24 mouse cellular contexts compared by ENCODE assay signal in the genomic region with DNA sequence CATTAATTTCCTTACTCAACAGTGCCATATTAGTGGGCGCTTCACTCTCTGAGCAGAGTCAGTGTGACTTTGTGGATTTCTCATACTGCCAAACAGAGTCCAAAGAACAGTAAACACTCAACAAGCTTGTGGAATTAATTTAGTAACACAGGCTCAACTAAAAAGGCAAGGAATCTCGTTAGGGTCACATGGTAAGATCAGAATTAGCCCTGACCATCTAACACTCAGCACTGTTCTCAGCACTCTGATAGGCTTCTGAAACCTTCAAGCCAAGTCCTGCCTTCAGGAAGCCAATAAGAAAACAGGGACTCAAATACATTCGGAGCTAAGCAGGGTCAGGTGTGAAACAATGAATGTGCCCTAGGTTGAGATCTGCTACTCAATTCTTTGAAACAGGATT. TPM values are rescaled to one million over a fixed set of nuclear protein-coding genes. Genes with fewer than 3 reads are reported as not detected.
DNase-seq lines count a peak whose midpoint lies in the region; TF ChIP-seq lines count a peak whose summit lies in the region.
"Had no signal": no experiment of that assay in that cellular context is flagged by ENCODE, and none has a peak within 500 bp of the region (broad histone marks: within the 10 kb centered on the region; RNA-seq: fewer than 3 reads in every experiment).

No protein-coding gene starts in this region.

- intact Hi-C loops in heart, postnatal 36 days (cut with DNase I): no loop called here
- intact Hi-C loops in heart, postnatal 14 days (cut with DNase I): no loop called here

- H3K4me3 ChIP-seq in layer of hippocampus, adult 2 months: no peak overlapping the region
- H3K4me3 ChIP-seq: embryonic facial prominence, embryonic 15.5 days; erythroblast, embryonic 14.5 days; forebrain, embryonic 10.5 days; gastrocnemius, adult 2 months; hindbrain, embryonic 10.5 days; intestine, embryonic 15.5 days had no signal

- TF ChIP-seq CTCF in layer of hippocampus, adult 2 months (conservative IDR thresholded peaks at IDR 0.05): no peak

- no peak overlapping the region for H3K27ac ChIP-seq in layer of hippocampus, adult 2 months
- H3K27ac ChIP-seq: embryonic facial prominence, embryonic 15.5 days; forebrain, embryonic 10.5 days; hindbrain, embryonic 10.5 days; hindbrain, embryonic 14.5 days; intestine, embryonic 15.5 days had no signal

- DNase-seq in heart, adult 11 months: peak; percentile 96
- DNase-seq in heart, postnatal 36 days: no peak
- peak; percentile 59 to 69 for DNase-seq in heart, adult 9 months (ENCODE audit: low spot score in 2 of 2)
- DNase-seq in heart, postnatal 14 days: no peak
- DNase-seq in kidney, adult 9 months: peak; percentile 26
- no peak for DNase-seq in kidney, postnatal 14 days
- no peak for DNase-seq in layer of hippocampus, adult 2 months (ENCODE audit: low spot score in 2 of 2)
- DNase-seq: adrenal gland, adult 8-10 months; B cell, adult 2 months; cerebellum, adult 11 months; cerebellum, adult 8-10 months; cerebellum, postnatal 14 days; embryo, embryonic 11 days; gastrocnemius, adult 2 months; gastrocnemius, postnatal 25 days; kidney, adult 18-20 months had no signal

RNA-seq across cellular contexts. Expression of a gene that starts 10.3 kb away (rescaled TPM):
- total RNA-seq in heart, postnatal 36 days (2021): 100 to 1,000 TPM; 204 to 236 TPM
- total RNA-seq in heart, postnatal 14 days (2021): 100 to 1,000 TPM; 149 to 164 TPM
- 100 to 1,000 TPM; 212 to 222 TPM for total RNA-seq in layer of hippocampus, adult 2 months (2021)
- total RNA-seq: common myeloid progenitor, adult 5-6 weeks; granulocyte monocyte progenitor cell, adult 5-6 weeks had no signal

RNA-seq across cellular contexts. Expression of a gene that starts 42.5 kb away (rescaled TPM):
- total RNA-seq in heart, postnatal 36 days (2021): 10 to 100 TPM; 74.5 to 76.1 TPM
- 10 to 100 TPM; 65.7 TPM for total RNA-seq in heart, postnatal 14 days (2021)
- 100 to 1,000 TPM; 166 to 170 TPM for total RNA-seq in layer of hippocampus, adult 2 months (2021)

Comparison
In these comparisons a context has a peak if more than half of its experiments do, and no peak if none do; other contexts are left out.
1. DNase-seq: peak in heart, adult 11 months (single experiment), heart, adult 9 months (2 of 2) and kidney, adult 9 months (single experiment); none in heart, postnatal 36 days (0 of 2), heart, postnatal 14 days (0 of 2), kidney, postnatal 14 days (single experiment) and layer of hippocampus, adult 2 months (0 of 2).